Mouse (Mus musculus) kidney, embryonic 16.5 days (tissue): ENCODE results near the gene Cdk2ap2. TPM values are rescaled to one million over a fixed set of nuclear protein-coding genes. Genes with fewer than 3 reads are reported as not detected.
"Not testable (repeated sequence)": the region's sequence is repeated elsewhere in the genome, so short reads cannot be mapped to it uniquely, and the experiment has no call there.

ENCODE experiments used
- ATAC-seq: fragments of 200-750 bp; cut with Nextera tagmentation; 2 replicates; pipeline ENCODE4 v1.8.0; 2017; ENCODE audit warnings: moderate TSS enrichment; ENCODE audit not compliant: low FRiP score, low TSS enrichment
- H3K27ac ChIP-seq: fragments of 300-500 bp; sonication (generic); 2 replicates; pipeline ENCODE4 v1.5.1; 2014; ENCODE audit warnings: low read length
- H3K27me3 ChIP-seq: fragments of 300-500 bp; sonication (generic); 2 replicates; pipeline ENCODE4 v1.6.1; 2014; ENCODE audit warnings: low read length, control low read depth, mixed read lengths; ENCODE audit not compliant: insufficient read depth
- H3K36me3 ChIP-seq: fragments of 300-500 bp; sonication (generic); 2 replicates; pipeline ENCODE4 v1.6.1; 2014; ENCODE audit warnings: low read length, control low read depth, mixed read lengths; ENCODE audit not compliant: insufficient read depth
- H3K4me1 ChIP-seq: fragments of 300-500 bp; sonication (generic); 2 replicates; pipeline ENCODE4 v1.6.1; 2014; ENCODE audit warnings: low read length, control low read depth, mixed read lengths; ENCODE audit not compliant: insufficient read depth
- H3K4me2 ChIP-seq: fragments of 300-500 bp; sonication (generic); replicated peaks from 2 replicates; pipeline ENCODE4 v1.6.1; 2014; ENCODE audit warnings: low read depth, low read length
- H3K4me3 ChIP-seq: fragments of 300-500 bp; sonication (generic); 2 replicates; pipeline ENCODE4 v1.5.1; 2014; ENCODE audit warnings: mild to moderate bottlenecking, low read length
- H3K9ac ChIP-seq: fragments of 300-500 bp; sonication (generic); replicated peaks from 2 replicates; pipeline ENCODE4 v1.6.1; 2014; ENCODE audit warnings: low read length
- H3K9me3 ChIP-seq: fragments of 300-500 bp; sonication (generic); 2 replicates; pipeline ENCODE4 v1.6.1; 2016; ENCODE audit warnings: low read length, control low read depth
- WGBS: fragments of 180-500 bp; shearing (Covaris S2); extraction: QIAGEN DNeasy Blood & Tissue Kit; methylation state at CpG from one replicate; pipeline ENCODE4 v1.1.7; 2014; 5-methylcytosine and 5-hydroxymethylcytosine counted together
- polyA plus RNA-seq: library from polyadenylated mRNA; unstranded; fragments of >200 nt; fragmentation: Nextera tagmentation; extraction: Ambion mirVana; gene quantifications from 2 replicates; pipeline ENCODE4 v1.2.1, GENCODE M21; 2015

Gene Cdk2ap2
- polyA plus RNA-seq: 135 and 138 TPM in 2 replicates

DNA sequence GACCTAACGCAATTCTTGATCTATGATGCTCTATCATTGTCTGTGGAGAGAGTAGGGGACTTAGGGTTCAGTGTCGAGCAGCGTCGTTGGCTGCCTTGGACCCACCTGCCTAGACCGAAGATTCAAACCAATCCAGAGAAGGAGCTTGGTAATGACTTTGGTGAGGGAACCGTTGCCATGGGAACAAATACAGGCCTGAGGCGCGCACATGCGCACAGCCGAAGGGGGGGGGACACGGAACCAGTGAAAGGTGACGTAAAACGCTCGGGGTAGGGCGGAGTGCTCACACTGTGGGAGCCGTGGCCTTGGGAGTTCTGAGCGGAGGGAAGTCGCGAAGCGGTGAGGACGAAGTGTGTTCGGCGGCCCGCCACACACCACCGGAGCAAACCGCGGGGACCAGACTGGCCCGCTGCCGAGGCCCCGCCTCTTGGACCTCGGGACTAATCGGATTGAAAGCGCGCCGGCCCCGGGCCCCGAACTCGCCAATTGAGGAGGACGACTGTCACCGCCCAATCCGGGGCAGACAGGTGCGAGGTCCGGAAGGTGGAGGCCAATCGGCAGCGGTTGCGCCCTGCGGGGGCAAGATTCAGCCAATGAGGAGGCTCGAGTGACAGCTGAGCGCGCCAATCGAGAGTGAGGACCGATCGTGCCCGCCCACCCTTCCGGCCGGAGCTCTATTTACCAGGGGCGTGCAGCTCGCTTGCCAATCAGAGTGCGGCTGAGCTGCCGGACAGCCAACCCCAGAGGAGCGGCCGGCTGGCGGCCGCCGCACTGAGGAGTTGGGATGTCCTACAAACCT, at the start of gene Cdk2ap2:
Gene Cdk2ap2 (plus strand): TSS at position 541 of the 799 bp plus-strand sequence.
- Histone ChIP-seq H3K27me3 (peaks cover 21% of the 10 kb centered on the region), H3K4me3 (peak within 1 kb of the TSS; percentile 70), H3K9me3 (no peaks in the 10 kb centered on the region), H3K4me1 (peaks cover 45% of the 10 kb centered on the region), H3K36me3 (no peaks in the 10 kb centered on the region), H3K27ac (peak within 1 kb of the TSS; percentile 95), H3K9ac (peak within 1 kb of the TSS; percentile 79), H3K4me2 (peak within 1 kb of the TSS; percentile 87)
- WGBS: under 1% methylated on average over 65 of the region's 65 CpGs
- ATAC-seq: peak; percentile 94

DNA sequence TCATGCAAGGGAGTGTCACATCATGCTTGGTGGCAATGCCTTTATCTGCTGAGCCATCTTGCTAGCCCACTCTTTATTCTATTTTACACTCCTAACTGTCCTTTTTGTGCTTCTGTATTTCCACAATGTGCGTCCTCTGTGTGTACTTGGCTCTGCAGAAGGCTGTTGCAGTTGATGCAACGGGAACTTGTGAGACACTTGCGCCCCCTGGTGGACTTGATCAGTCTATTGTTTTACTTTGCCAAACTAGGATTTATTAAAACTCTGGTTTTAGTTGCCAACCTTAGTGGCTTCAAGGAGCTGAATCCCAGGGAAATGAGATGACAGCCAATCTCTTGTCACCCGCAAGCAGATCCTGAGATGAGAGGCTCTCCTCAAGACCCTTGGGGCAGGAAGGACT, 49.1 kb upstream of the Cdk2ap2 start:
- no peaks in the 10 kb centered on the region for H3K36me3 ChIP-seq
- H3K9ac ChIP-seq: no peak overlapping the region
- H3K4me2 ChIP-seq: no peak overlapping the region
- no peaks in the 10 kb centered on the region for H3K27me3 ChIP-seq
- ATAC-seq: no peak
- WGBS: 21% methylated on average over 4 of the region's 4 CpGs
- H3K27ac ChIP-seq: no peak overlapping the region
- no peaks in the 10 kb centered on the region; the same call in 1 of the 2 replicates for H3K9me3 ChIP-seq
- H3K4me1 ChIP-seq: no peaks in the 10 kb centered on the region
- H3K4me3 ChIP-seq: no peak overlapping the region

DNA sequence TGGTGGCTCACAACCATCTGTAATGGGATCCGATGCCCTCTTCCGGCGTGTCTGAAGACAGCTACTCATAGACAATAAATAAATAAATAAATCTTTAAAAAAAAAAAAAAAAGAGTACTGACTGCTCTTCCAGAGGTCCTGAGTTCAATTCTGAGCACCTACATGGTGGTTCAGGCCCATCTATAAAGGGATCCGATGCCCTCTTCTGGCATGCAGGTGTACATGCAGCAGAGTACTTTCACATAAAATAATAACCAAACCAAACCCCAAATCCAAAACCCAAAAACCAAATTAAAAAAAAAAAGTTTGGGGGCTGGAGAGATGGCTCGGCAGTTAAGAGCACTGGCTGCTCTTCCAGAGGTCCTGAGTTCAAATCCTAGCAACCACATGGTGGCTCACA, 47.9 kb upstream of the Cdk2ap2 start:
- not testable (repeated sequence) for H3K4me2 ChIP-seq, ATAC-seq, H3K4me1 ChIP-seq, H3K9ac ChIP-seq, H3K36me3 ChIP-seq, H3K9me3 ChIP-seq, H3K27ac ChIP-seq, H3K27me3 ChIP-seq, H3K4me3 ChIP-seq
- WGBS: 79% methylated on average over 5 of the region's 5 CpGs

DNA sequence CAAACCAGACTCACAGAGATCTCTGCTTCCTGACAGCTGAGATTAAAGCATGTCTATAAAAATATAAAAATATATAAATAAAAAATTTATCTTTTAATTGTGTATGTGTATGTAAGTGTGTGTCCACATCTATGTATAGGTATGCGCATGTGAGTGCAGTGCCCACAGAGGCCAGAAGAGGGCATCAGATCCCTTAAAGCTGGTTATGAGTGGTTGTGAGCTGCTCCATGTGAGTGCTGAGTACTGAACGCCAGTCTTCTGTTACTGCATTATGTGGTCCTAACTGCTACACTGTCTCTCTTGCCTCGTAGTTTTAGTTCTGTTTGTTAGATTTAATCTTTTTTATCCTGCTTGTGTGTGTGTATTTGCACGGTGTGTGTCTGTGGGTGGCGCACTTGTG, 46.0 kb upstream of the Cdk2ap2 start:
- ATAC-seq: no peak
- no peak overlapping the region for H3K4me2 ChIP-seq

GRCm38 (mm10) chr19:4051741-4052515, 45.1 kb upstream of the Cdk2ap2 start:
- Histone ChIP-seq H3K9ac (no peak overlapping the region), H3K27ac (no peak overlapping the region), H3K9me3 (no peaks in the 10 kb centered on the region; the same call in 1 of the 2 replicates), H3K36me3 (no peaks in the 10 kb centered on the region), H3K4me1 (no peaks in the 10 kb centered on the region), H3K27me3 (no peaks in the 10 kb centered on the region), H3K4me3 (no peak overlapping the region), H3K4me2 (no peak overlapping the region)
- 52% methylated on average over 10 of the region's 10 CpGs for WGBS
- ATAC-seq: no peak

More for the DNA sequence above, 46.0 kb upstream of the Cdk2ap2 start:
- H3K9ac ChIP-seq: no peak overlapping the region
- 91% methylated on average over 5 of the region's 5 CpGs for WGBS
- H3K4me3 ChIP-seq: no peak overlapping the region
- no peaks in the 10 kb centered on the region for H3K4me1 ChIP-seq
- no peaks in the 10 kb centered on the region for H3K27me3 ChIP-seq
- H3K9me3 ChIP-seq: no peaks in the 10 kb centered on the region; the same call in 1 of the 2 replicates
- H3K27ac ChIP-seq: no peak overlapping the region
- H3K36me3 ChIP-seq: no peaks in the 10 kb centered on the region

GRCm38 (mm10) chr19:4052516-4053030, 44.4 kb upstream of the Cdk2ap2 start:
- Histone ChIP-seq H3K4me3 (no peak overlapping the region), H3K4me1 (no peaks in the 10 kb centered on the region), H3K27ac (no peak overlapping the region), H3K9ac (no peak overlapping the region), H3K4me2 (no peak overlapping the region), H3K36me3 (no peaks in the 10 kb centered on the region), H3K9me3 (no peaks in the 10 kb centered on the region; the same call in 1 of the 2 replicates), H3K27me3 (no peaks in the 10 kb centered on the region)
- no peak for ATAC-seq
- WGBS: 75% methylated on average over 5 of the region's 5 CpGs

- Histone ChIP-seq H3K36me3 (no peaks in the 10 kb centered on the region), H3K27ac (no peak overlapping the region), H3K4me1 (no peaks in the 10 kb centered on the region), H3K9me3 (no peaks in the 10 kb centered on the region; the same call in 1 of the 2 replicates), H3K4me3 (no peak overlapping the region), H3K4me2 (no peak overlapping the region), H3K27me3 (no peaks in the 10 kb centered on the region), H3K9ac (no peak overlapping the region)
- ATAC-seq: no peak
- WGBS: 91% methylated on average over 5 of the region's 5 CpGs
Observed at GRCm38 (mm10) chr19:4054613-4055012, 42.4 kb upstream of the Cdk2ap2 start.

- no peak overlapping the region for H3K4me3 ChIP-seq
- no peak overlapping the region for H3K27ac ChIP-seq
- H3K36me3 ChIP-seq: no peaks in the 10 kb centered on the region
- no peak overlapping the region for H3K4me2 ChIP-seq
- no peak overlapping the region for H3K9ac ChIP-seq
- ATAC-seq: no peak
- WGBS: 75% methylated on average over 8 of the region's 8 CpGs
- H3K27me3 ChIP-seq: no peaks in the 10 kb centered on the region
- no peaks in the 10 kb centered on the region; the same call in 1 of the 2 replicates for H3K9me3 ChIP-seq
- H3K4me1 ChIP-seq: no peaks in the 10 kb centered on the region
Observed at GRCm38 (mm10) chr19:4055216-4055946, 41.6 kb upstream of the Cdk2ap2 start.

GRCm38 (mm10) chr19:4055947-4056693, 40.9 kb upstream of the Cdk2ap2 start:
- H3K9ac ChIP-seq: 0 out of 2 replicates have a peak overlapping the region, but pooled peaks have one; percentile 18
- no peak overlapping the region for H3K27ac ChIP-seq
- H3K27me3 ChIP-seq: no peaks in the 10 kb centered on the region
- no peaks in the 10 kb centered on the region for H3K4me1 ChIP-seq
- 56% methylated on average over 15 of the region's 15 CpGs for WGBS
- ATAC-seq: peak; percentile 9; the same call in 1 of the 2 replicates
- no peaks in the 10 kb centered on the region for H3K9me3 ChIP-seq
- no peak overlapping the region for H3K4me3 ChIP-seq
- no peak overlapping the region for H3K4me2 ChIP-seq
- H3K36me3 ChIP-seq: no peaks in the 10 kb centered on the region
